Mouse (Mus musculus) limb, embryonic 14.5 days (tissue): Measurements from ENCODE around the gene Kat14. TPM values are rescaled to one million over a fixed set of nuclear protein-coding genes. Genes with fewer than 3 reads are reported as not detected.

Experiments
- ATAC-seq: fragments of 200-750 bp; cut with Nextera tagmentation; 2 replicates; pipeline ENCODE4 v1.8.0; 2017; ENCODE audit warnings: low read depth, moderate number of reproducible peaks, moderate TSS enrichment; ENCODE audit not compliant: low FRiP score
- DNase-seq: peaks from one replicate; pipeline ENCODE4 v3.0.0-alpha.2; 2015; ENCODE audit warnings: low spot score
- H3K27ac ChIP-seq: fragments of 300-500 bp; sonication (generic); replicated peaks from 2 replicates; pipeline ENCODE4 v1.5.1; 2014; ENCODE audit warnings: low read depth, mild to moderate bottlenecking, low read length, moderate library complexity, mixed read lengths
- H3K27me3 ChIP-seq: fragments of 300-500 bp; sonication (generic); 2 replicates; pipeline ENCODE4 v1.6.1; 2014; ENCODE audit warnings: low read length, mixed read lengths; ENCODE audit not compliant: control insufficient read depth, insufficient read depth
- H3K36me3 ChIP-seq: fragments of 300-500 bp; sonication (generic); 2 replicates; pipeline ENCODE4 v1.6.1; 2014; ENCODE audit warnings: mild to moderate bottlenecking, low read length, moderate library complexity, mixed read lengths; ENCODE audit not compliant: control insufficient read depth, insufficient read depth
- H3K4me1 ChIP-seq: fragments of 300-500 bp; sonication (generic); 2 replicates; pipeline ENCODE4 v1.6.1; 2014; ENCODE audit warnings: antibody characterized with exemption, low read length, mixed read lengths; ENCODE audit not compliant: control insufficient read depth, insufficient read depth
- H3K4me2 ChIP-seq: fragments of 300-500 bp; sonication (generic); replicated peaks from 2 replicates; pipeline ENCODE4 v1.6.1; 2014; ENCODE audit warnings: low read depth, mild to moderate bottlenecking, low read length, moderate library complexity; ENCODE audit not compliant: severe bottlenecking
- H3K4me3 ChIP-seq: fragments of 300-500 bp; sonication (generic); replicated peaks from 2 replicates; pipeline ENCODE4 v1.5.1; 2014; ENCODE audit warnings: low read length
- H3K9ac ChIP-seq: fragments of 300-500 bp; sonication (generic); 2 replicates; pipeline ENCODE4 v1.6.1; 2014; ENCODE audit warnings: mild to moderate bottlenecking, low read depth, low read length, moderate library complexity; ENCODE audit not compliant: severe bottlenecking
- H3K9me3 ChIP-seq: fragments of 300-500 bp; sonication (generic); 2 replicates; pipeline ENCODE4 v1.6.1; 2016; ENCODE audit warnings: low read length; ENCODE audit not compliant: control insufficient read depth
- POLR2A ChIP-seq: fragments of 200-500 bp; IDR thresholded peaks from 2 replicates; pipeline ENCODE4 v1.8.0; 2012; ENCODE audit warnings: inconsistent platforms, mild to moderate bottlenecking, moderate library complexity, borderline replicate concordance; ENCODE audit not compliant: insufficient read depth, insufficient read length; ENCODE audit errors: extremely low read depth
- WGBS: fragments of 180-500 bp; shearing (Covaris S2); extraction: QIAGEN DNeasy Blood & Tissue Kit; methylation state at CpG from one replicate; pipeline ENCODE4 v1.1.7; 2014; 5-methylcytosine and 5-hydroxymethylcytosine counted together
- polyA plus RNA-seq, 2 experiments: library from polyadenylated mRNA; depleted of rRNA in 1 of 2; stranded (reverse) in 1 of 2; unstranded in 1 of 2; fragments of >200 nt; fragmentation: Nextera tagmentation in 1 of 2; extraction: Ambion mirVana in 1 of 2; gene quantifications; 2 replicates each; pipeline versions ENCODE4 v1.2.1 to v1.2.3; 2012 to 2014

Gene Kat14
- polyA plus RNA-seq, 2 experiments = 38.8 to 40.9 TPM

GRCm38 (mm10) chr2:144369511-144369910 is 728 bp downstream of the Kat14 start:
- WGBS = 2% methylated on average over 12 of the region's 12 CpGs

DNA sequence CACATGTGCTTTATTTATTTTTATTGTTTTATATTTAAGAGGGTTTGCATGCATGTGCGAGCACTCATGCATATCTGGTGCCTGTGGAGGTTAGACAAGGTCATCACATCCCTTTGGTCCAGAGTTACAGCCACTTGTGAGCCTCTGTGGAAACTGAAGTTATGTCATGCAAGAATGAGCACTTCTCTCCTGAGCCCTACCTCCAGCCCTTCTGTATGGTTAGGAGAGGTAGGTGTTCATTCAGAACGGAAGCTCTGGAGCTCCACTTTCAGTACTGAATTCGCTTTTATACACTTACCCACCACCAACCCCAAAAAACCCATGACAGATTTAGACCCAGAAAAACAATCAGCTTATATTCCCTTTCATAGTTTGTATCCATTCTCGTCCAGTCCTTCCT is 2.8 kb downstream of the Kat14 start:
- no peaks in the 10 kb centered on the region for H3K9me3 ChIP-seq
- ATAC-seq (no peak), DNase-seq (no peak)
- no peak for TF ChIP-seq POLR2A
- no peak overlapping the region for H3K27ac ChIP-seq
- no peak overlapping the region for H3K9ac ChIP-seq
- no peak overlapping the region for H3K4me2 ChIP-seq
- H3K36me3 ChIP-seq = peaks cover 45% of the 10 kb centered on the region
- H3K4me1 ChIP-seq = 0 out of 2 replicates have a peak, but pooled peaks cover 3% of the 10 kb centered on the region
- WGBS = 82% methylated on average over 4 of the region's 4 CpGs
- no peaks in the 10 kb centered on the region for H3K27me3 ChIP-seq
- H3K4me3 ChIP-seq = no peak overlapping the region

More at GRCm38 (mm10) chr2:144369511-144369910, 728 bp downstream of the Kat14 start:
- DNase-seq (no peak), ATAC-seq (no peak)
- Histone ChIP-seq H3K27me3 (no peaks in the 10 kb centered on the region), H3K27ac (peak overlapping the region; percentile 88), H3K9ac (peak overlapping the region; percentile 88), H3K4me2 (peak overlapping the region; percentile 49), H3K36me3 (peaks cover 26% of the 10 kb centered on the region), H3K9me3 (no peaks in the 10 kb centered on the region), H3K4me1 (0 out of 2 replicates have a peak, but pooled peaks cover 3% of the 10 kb centered on the region), H3K4me3 (peak overlapping the region; percentile 73)
- TF ChIP-seq POLR2A = no peak

GRCm38 (mm10) chr2:144373063-144373462 is 4.3 kb downstream of the Kat14 start:
- DNase-seq = no peak
- no peak overlapping the region for H3K4me2 ChIP-seq
- no peak for TF ChIP-seq POLR2A
- no peaks in the 10 kb centered on the region for H3K9me3 ChIP-seq
- H3K4me3 ChIP-seq = no peak overlapping the region
- no peaks in the 10 kb centered on the region for H3K27me3 ChIP-seq
- peaks cover 58% of the 10 kb centered on the region for H3K36me3 ChIP-seq
- H3K4me1 ChIP-seq = 0 out of 2 replicates have a peak, but pooled peaks cover 3% of the 10 kb centered on the region
- 95% methylated on average over 9 of the region's 9 CpGs for WGBS
- ATAC-seq = no peak
- H3K9ac ChIP-seq = no peak overlapping the region
- H3K27ac ChIP-seq = no peak overlapping the region

GRCm38 (mm10) chr2:144375063-144375703 is 6.4 kb downstream of the Kat14 start:
- 88% methylated on average over 10 of the region's 10 CpGs for WGBS
- Histone ChIP-seq H3K36me3 (peaks cover 77% of the 10 kb centered on the region), H3K9ac (no peak overlapping the region), H3K4me3 (no peak overlapping the region), H3K27ac (no peak overlapping the region), H3K4me1 (no peaks in the 10 kb centered on the region), H3K27me3 (no peaks in the 10 kb centered on the region), H3K9me3 (no peaks in the 10 kb centered on the region), H3K4me2 (no peak overlapping the region)
- DNase-seq (no peak), ATAC-seq (no peak)
- TF ChIP-seq POLR2A = no peak

GRCm38 (mm10) chr2:144381293-144381692 is 12.5 kb downstream of the Kat14 start:
- Histone ChIP-seq H3K36me3 (peaks cover 90% of the 10 kb centered on the region), H3K4me3 (no peak overlapping the region), H3K27ac (no peak overlapping the region), H3K4me2 (no peak overlapping the region), H3K4me1 (no peaks in the 10 kb centered on the region), H3K9ac (no peak overlapping the region), H3K9me3 (no peaks in the 10 kb centered on the region), H3K27me3 (no peaks in the 10 kb centered on the region)
- DNase-seq = no peak
- TF ChIP-seq POLR2A = no peak
- no peak for ATAC-seq
- 81% methylated on average over 3 of the region's 3 CpGs for WGBS
